ENCODE assay signal across 8 mouse cellular contexts in genomic region chr14:20480195-20480579, GRCm38 (mm10). TPM values are rescaled to one million over a fixed set of nuclear protein-coding genes. Genes with fewer than 3 reads are reported as not detected.
DNase-seq lines count a peak whose midpoint lies in the region; ATAC-seq and TF ChIP-seq lines count a peak whose summit lies in the region.

No protein-coding gene starts in this region.

- peak overlapping the region; percentile 87; the same call in 1 of the 2 replicates for H3K9ac ChIP-seq in heart, adult 2 months (ENCODE audit: low read depth, low read length)
- H3K9ac ChIP-seq in forebrain, embryonic 13.5 days: no peak overlapping the region
- peak overlapping the region; percentile 87 for H3K9ac ChIP-seq in liver, embryonic 14.5 days (replicated peaks)

- H3K27me3 ChIP-seq in heart, adult 2 months (ENCODE audit: control insufficient read depth, insufficient read depth, low read length): no peaks in the 10 kb centered on the region
- no peaks in the 10 kb centered on the region for H3K27me3 ChIP-seq in C2C12 (ENCODE audit: control insufficient read depth, insufficient read depth, insufficient read length)
- no peaks in the 10 kb centered on the region; the same call in 1 of the 2 replicates for H3K27me3 ChIP-seq in forebrain, embryonic 13.5 days
- no peaks in the 10 kb centered on the region for H3K27me3 ChIP-seq in liver, embryonic 14.5 days (ENCODE audit: control insufficient read depth, insufficient read depth, low read length)

- H3K4me3 ChIP-seq in heart, adult 2 months: peak overlapping the region; percentile 81
- H3K4me3 ChIP-seq in C2C12 (ENCODE audit: insufficient read depth, poor library complexity, severe bottlenecking): peak overlapping the region; percentile 68
- peak overlapping the region; percentile 69 for H3K4me3 ChIP-seq in forebrain, embryonic 13.5 days
- H3K4me3 ChIP-seq in liver, embryonic 14.5 days (ENCODE audit: insufficient read depth in 1 of 2, low read depth in 2 of 2, low read length in 2 of 2): peak overlapping the region; percentile 76 to 93

- intact Hi-C loops in heart, adult 2 months (cut with DNase I): loop anchor here (5.0 kb wide), 1 partner anchor 67 kb away; the partner anchor contains the start of gene Ppp3cb

- no peak for TF ChIP-seq EP300 in heart, adult 2 months (IDR thresholded peaks at IDR 0.05; ENCODE audit: insufficient read depth, low read depth, low read length)
- no peak for TF ChIP-seq EP300 in liver, embryonic 14.5 days (IDR thresholded peaks at IDR 0.05; ENCODE audit: low read depth)

- no peak for TF ChIP-seq POLR2A in heart, adult 2 months (IDR thresholded peaks at IDR 0.05; ENCODE audit: insufficient read depth, low read depth, low read length)

- DNase-seq in heart, adult 2 months: no peak
- DNase-seq in heart, postnatal 4 days: no peak
- DNase-seq in liver, embryonic 14.5 days (ENCODE audit: low read depth in 3 of 3, low spot score in 3 of 3): no peak
- no peak for DNase-seq in left cerebral cortex, adult 8-10 months (ENCODE audit: low spot score in 2 of 2)
- no peak for DNase-seq in B cell, adult 2 months

- peak overlapping the region; percentile 90 for H3K4me2 ChIP-seq in forebrain, embryonic 13.5 days
- H3K4me2 ChIP-seq in liver, embryonic 14.5 days (ENCODE audit: low read depth): peak overlapping the region; percentile 81

- peaks cover 15% of the 10 kb centered on the region for H3K4me1 ChIP-seq in heart, adult 2 months (ENCODE audit: control insufficient read depth, insufficient read depth, low read length)
- H3K4me1 ChIP-seq in forebrain, embryonic 13.5 days: 0 out of 2 replicates have a peak, but pooled peaks cover 3% of the 10 kb centered on the region
- H3K4me1 ChIP-seq in liver, embryonic 14.5 days (replicated peaks; ENCODE audit: control insufficient read depth in 2 of 2, insufficient read depth in 2 of 2, low read length in 1 of 2): peaks cover 20 to 24% of the 10 kb centered on the region in 2 experiments

- WGBS in heart, adult 2 months: 94% methylated on average over 1 of the region's 1 CpGs
- WGBS in forebrain, embryonic 13.5 days: 60% methylated on average over 1 of the region's 1 CpGs
- WGBS in liver, embryonic 14.5 days (ENCODE audit: insufficient replicate concordance): 68% methylated on average over 1 of the region's 1 CpGs

- no peak for ATAC-seq in forebrain, embryonic 13.5 days
- ATAC-seq in liver, embryonic 14.5 days (ENCODE audit: insufficient read depth): no peak
- ATAC-seq in cerebellum, adult (ENCODE audit: insufficient number of reproducible peaks, low FRiP score, low TSS enrichment): no peak

- 0 out of 2 replicates have a peak, but pooled peaks cover 1% of the 10 kb centered on the region for H3K79me2 ChIP-seq in heart, adult 2 months (replicated peaks; ENCODE audit: control insufficient read depth, insufficient read depth, low read length)
- H3K79me2 ChIP-seq in C2C12 (ENCODE audit: control insufficient read depth, insufficient read depth): peaks cover 45% of the 10 kb centered on the region

- peaks cover 22% of the 10 kb centered on the region for H3K36me3 ChIP-seq in heart, adult 2 months (ENCODE audit: control insufficient read depth, insufficient read depth, low read length)
- H3K36me3 ChIP-seq in C2C12 (ENCODE audit: control insufficient read depth, insufficient read depth): peaks cover 20% of the 10 kb centered on the region
- peaks cover 17% of the 10 kb centered on the region for H3K36me3 ChIP-seq in forebrain, embryonic 13.5 days (ENCODE audit: poor library complexity, severe bottlenecking)
- H3K36me3 ChIP-seq in liver, embryonic 14.5 days (replicated peaks; ENCODE audit: control insufficient read depth, insufficient read depth, low read depth): peaks cover 3% of the 10 kb centered on the region

- H3K79me3 ChIP-seq in C2C12 (ENCODE audit: low read depth): peaks cover 29% of the 10 kb centered on the region

- H3K27ac ChIP-seq in heart, adult 2 months: peak overlapping the region; percentile 91
- H3K27ac ChIP-seq in forebrain, embryonic 13.5 days: no peak overlapping the region
- peak overlapping the region; percentile 93 for H3K27ac ChIP-seq in liver, embryonic 14.5 days

- TF ChIP-seq CTCF in heart, adult 2 months (IDR thresholded peaks at IDR 0.05): no peak
- TF ChIP-seq CTCF in C2C12 (IDR thresholded peaks at IDR 0.05; ENCODE audit: control insufficient read depth, insufficient read depth, insufficient read length): no peak
- no peak for TF ChIP-seq CTCF in liver, embryonic 14.5 days (IDR thresholded peaks at IDR 0.05; ENCODE audit: low read depth)

- peak overlapping the region; percentile 83 for H3ac ChIP-seq in C2C12 (ENCODE audit: control insufficient read depth, insufficient read length, low read depth)

- H3K9me3 ChIP-seq in forebrain, embryonic 13.5 days (replicated peaks): no peaks in the 10 kb centered on the region
- H3K9me3 ChIP-seq in liver, embryonic 14.5 days (ENCODE audit: control insufficient read depth, low read length): no peaks in the 10 kb centered on the region

TF ChIP-seq in C2C12, 6 proteins besides CTCF, POLR2A, EP300 and RAD21:
- TF ChIP-seq FOSL1 (IDR thresholded peaks at IDR 0.05; ENCODE audit: insufficient read depth, low read length, poor library complexity, severe bottlenecking) (no peak), USF1 (IDR thresholded peaks at IDR 0.05; ENCODE audit: low read depth) (no peak), MYOG (IDR thresholded peaks at IDR 0.05; ENCODE audit: control insufficient read depth, extremely low read depth, insufficient read length) (no peak), MAX (IDR thresholded peaks at IDR 0.05) (no peak), CEBPB (IDR thresholded peaks at IDR 0.05; ENCODE audit: low read depth) (no peak), MYOD1 (IDR thresholded peaks at IDR 0.05; ENCODE audit: control insufficient read depth, insufficient read length, low read depth) (no peak)

RNA-seq across cellular contexts. Expression of gene Anxa7, which starts 0.3 kb away (rescaled TPM):
- 10 to 100 TPM; 49.3 to 55.1 TPM for total RNA-seq in heart, adult 2 months (2021)
- 55.1 and 76.0 TPM in 2 replicates for polyA plus RNA-seq in heart, adult 2 months (2012; rRNA removed)
- 10 to 100 TPM; 49.5 to 57.1 TPM for total RNA-seq in heart, postnatal 4 days (2021)
- polyA plus RNA-seq in C2C12 (2012; fragmentation: generic; extraction: Trizol): 47.9 TPM
- polyA plus RNA-seq in forebrain, embryonic 13.5 days (2015; fragmentation: Nextera tagmentation; extraction: Ambion mirVana): 8.5 and 9.9 TPM in 2 replicates
- 28.7 and 36.6 TPM in 2 replicates for polyA plus RNA-seq in liver, embryonic 14.5 days (2012; rRNA removed)
- polyA plus RNA-seq in liver, embryonic 14.5 days (2014; fragmentation: Nextera tagmentation; extraction: Ambion mirVana): 41.6 and 43.6 TPM in 2 replicates
- total RNA-seq in left cerebral cortex, adult 8-10 months (2022): 10 to 100 TPM; 70.2 to 86.3 (median 74.8) TPM

RNA-seq across cellular contexts. Expression of gene Mss51, which starts 16.5 kb away (rescaled TPM):
- total RNA-seq in heart, adult 2 months (2021): under 1 TPM; 0.26 to 0.48 TPM
- polyA plus RNA-seq in heart, adult 2 months (2012; rRNA removed): 0.31 and 0.53 TPM in 2 replicates
- total RNA-seq in heart, postnatal 4 days (2021): 1 to 10 TPM in 1 of 2 experiments, under 1 TPM in 1; 0.97 to 1.2 TPM
- 0.28 TPM for polyA plus RNA-seq in C2C12 (2012; fragmentation: generic; extraction: Trizol)
- 0.89 and 1.3 TPM in 2 replicates for polyA plus RNA-seq in forebrain, embryonic 13.5 days (2015; fragmentation: Nextera tagmentation; extraction: Ambion mirVana)
- 1.1 and 1.6 TPM in 2 replicates for polyA plus RNA-seq in liver, embryonic 14.5 days (2012; rRNA removed)
- 0.29 and 0.67 TPM in 2 replicates for polyA plus RNA-seq in liver, embryonic 14.5 days (2014; fragmentation: Nextera tagmentation; extraction: Ambion mirVana)
- total RNA-seq in left cerebral cortex, adult 8-10 months (2022): 1 to 10 TPM in 2 of 4 experiments, under 1 TPM in 2; 0.59 to 1.8 (median 0.89) TPM

RNA-seq across cellular contexts. Expression of gene Cfap70, which starts 28.2 kb away (rescaled TPM):
- total RNA-seq in heart, adult 2 months (2021): not detected
- polyA plus RNA-seq in heart, adult 2 months (2012; rRNA removed): 0.70 TPM in 1 of 2 replicates, not detected in the other
- under 1 TPM; 0.29 to 0.54 TPM for total RNA-seq in heart, postnatal 4 days (2021)
- polyA plus RNA-seq in C2C12 (2012; fragmentation: generic; extraction: Trizol): 0.01 TPM
- 0.45 and 1.6 TPM in 2 replicates for polyA plus RNA-seq in forebrain, embryonic 13.5 days (2015; fragmentation: Nextera tagmentation; extraction: Ambion mirVana)
- 0.01 and 0.03 TPM in 2 replicates for polyA plus RNA-seq in liver, embryonic 14.5 days (2012; rRNA removed)
- 0.08 and 0.28 TPM in 2 replicates for polyA plus RNA-seq in liver, embryonic 14.5 days (2014; fragmentation: Nextera tagmentation; extraction: Ambion mirVana)
- total RNA-seq in left cerebral cortex, adult 8-10 months (2022): 1 to 10 TPM; 3.1 to 4.1 (median 3.5) TPM
